Mouse (Mus musculus): ENCODE results near the gene Arid3a. TPM values are rescaled to one million over a fixed set of nuclear protein-coding genes. Genes with fewer than 3 reads are reported as not detected.

Arid3a gene
- 12.7 TPM for polyA plus RNA-seq (2017; shearing (Covaris generic))

DNA sequence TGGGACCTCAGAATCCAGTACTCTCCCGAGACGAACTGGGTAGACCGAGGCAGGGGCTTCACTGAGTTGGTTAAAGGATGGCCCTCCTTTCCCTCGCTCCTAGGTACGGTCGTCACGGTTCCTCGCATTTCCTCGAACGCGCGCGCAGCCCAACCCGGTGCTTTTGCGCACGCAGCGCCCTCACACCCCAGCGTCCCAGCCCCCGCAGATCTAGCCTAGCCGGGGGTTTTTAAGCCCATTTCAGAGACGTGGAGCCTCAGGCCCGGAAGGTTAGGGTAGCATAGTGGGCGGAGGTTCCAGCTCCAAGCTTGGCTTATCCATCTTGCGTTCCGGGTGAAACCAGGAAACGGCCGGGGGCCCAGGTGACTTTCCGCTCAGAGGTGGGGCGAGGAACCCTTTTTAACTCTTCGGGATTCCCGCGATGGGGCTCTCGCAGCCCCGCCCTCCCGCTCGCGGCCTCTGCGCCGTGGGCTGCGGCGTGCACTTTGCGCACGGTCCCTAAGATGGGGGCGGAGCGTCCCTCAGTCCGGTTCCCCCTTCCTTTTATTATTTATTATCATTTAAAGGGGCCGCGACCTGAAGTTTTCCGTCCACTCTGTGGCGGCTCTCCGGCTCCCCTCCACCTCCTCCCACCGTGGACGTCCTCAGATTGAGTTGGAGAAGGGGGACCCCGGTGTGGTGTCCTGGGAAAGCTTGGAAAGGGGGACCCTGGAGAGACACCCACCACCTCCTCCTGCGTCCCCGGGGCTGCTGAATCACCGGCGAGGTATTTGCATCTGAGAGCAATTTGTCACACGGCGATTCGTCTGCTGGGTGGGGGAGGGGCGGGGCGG lies at the start of gene Arid3a:
Arid3a (plus strand) TSS at position 553 of the 833 bp plus-strand sequence.

DNA sequence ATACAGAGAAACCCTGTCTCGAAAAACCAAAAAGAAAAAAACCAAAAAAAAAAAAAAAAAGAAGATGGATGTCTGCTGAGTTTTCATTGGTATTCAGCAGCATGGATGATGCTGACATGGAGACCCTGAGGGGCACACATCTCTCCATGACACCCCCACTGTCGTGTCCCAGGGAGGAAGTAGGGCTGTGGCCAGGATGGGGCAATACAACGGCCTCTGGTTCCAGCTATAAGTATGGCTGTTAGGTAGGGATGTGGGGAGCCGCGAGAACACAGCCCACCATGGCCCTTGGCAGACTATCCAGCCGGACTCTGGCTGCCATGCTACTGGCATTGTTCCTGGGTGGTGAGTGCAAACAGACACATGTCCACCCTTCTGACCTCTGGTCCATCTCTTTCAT lies 40.8 kb upstream of the Arid3a start, which contains the start of gene Elane:
Elane (plus strand) TSS at position 194 of the 400 bp plus-strand sequence.

DNA sequence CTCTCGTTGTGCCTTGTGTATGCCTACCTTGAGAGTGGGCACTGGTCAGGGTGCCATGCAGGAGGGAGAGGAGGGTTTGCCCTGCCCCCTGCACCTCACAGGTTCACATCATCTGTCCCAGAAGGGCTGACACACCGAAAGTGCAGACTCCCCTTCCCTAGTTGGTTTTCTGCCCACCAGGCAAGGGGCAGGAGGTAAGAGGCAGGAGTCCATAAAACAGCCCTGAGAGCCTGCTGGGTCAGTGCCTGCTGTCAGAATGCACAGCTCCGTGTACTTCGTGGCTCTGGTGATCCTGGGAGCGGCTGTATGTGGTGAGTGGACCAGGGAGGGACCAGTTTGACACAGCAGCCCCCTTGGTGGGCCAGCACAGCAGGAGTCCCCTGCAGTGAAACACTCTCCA lies 36.2 kb upstream of the Arid3a start, which contains the start of gene Cfd:
Cfd (plus strand) TSS at position 184 of the 400 bp plus-strand sequence.

DNA sequence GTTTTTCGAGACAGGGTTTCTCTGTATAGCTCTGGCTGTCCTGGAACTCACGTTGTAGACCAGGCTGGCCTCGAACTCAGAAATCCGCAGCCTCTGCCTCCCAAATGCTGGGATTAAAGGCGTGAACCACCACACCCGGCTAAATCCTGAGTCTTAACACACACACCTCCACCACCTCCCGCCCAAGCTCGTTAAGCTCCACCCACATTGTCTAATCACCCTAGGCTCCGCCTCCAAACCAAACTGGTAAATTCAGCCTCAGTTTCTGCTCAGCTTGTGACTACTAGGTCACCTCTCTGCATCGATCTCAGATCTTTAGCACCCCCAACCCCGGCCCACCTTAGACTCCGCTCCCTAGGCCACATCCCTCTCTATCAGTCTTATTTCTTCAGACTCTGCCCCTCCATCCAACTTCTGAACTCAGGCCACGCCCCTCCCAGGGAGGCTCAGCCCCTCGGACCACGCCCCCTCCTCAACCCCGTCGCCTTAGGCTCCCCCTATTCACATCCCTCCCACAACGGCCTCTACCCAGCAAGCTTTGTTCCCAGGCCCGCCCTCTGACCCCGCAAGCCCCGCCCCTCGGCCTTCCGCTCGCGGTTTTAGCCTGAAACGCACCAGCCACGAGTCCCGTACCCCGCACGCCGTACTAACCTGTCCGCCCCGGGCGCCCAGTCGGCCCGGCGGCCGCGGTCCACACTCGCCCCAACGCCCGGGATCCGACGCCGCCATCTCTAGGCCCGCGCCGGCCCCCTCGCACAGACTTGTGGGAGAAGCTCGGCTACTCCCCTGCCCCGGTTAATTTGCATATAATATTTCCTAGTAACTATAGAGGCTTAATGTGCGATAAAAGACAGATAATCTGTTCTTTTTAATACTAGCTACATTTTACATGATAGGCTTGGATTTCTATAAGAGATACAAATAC lies 18.4 kb upstream of the Arid3a start, which contains the start of gene Med16:
Med16 (minus strand) TSS at position 757 of the 925 bp plus-strand sequence.

DNA sequence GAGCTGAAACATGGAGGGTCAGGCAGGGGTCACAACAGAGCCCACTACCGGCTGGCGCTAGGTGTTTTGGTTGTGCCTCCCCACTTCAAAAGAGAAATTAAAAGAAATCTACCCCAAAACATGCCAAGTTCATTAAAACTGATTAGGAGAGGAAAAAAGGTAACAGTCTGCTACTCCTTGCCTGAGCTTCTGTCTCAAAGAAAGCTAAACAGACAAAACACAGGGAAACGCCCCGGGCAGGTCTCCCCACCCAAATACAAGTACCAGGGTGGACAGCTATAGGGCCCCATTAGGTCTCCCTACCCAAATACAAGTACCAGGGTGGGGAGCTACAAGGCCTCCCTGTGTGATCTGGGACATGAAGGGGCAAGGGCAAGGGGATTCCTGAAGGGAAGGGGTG lies 16.3 kb upstream of the Arid3a start, which contains the start of gene Gm26602:
Gm26602 (plus strand) TSS at position 301 of the 400 bp plus-strand sequence.

DNA sequence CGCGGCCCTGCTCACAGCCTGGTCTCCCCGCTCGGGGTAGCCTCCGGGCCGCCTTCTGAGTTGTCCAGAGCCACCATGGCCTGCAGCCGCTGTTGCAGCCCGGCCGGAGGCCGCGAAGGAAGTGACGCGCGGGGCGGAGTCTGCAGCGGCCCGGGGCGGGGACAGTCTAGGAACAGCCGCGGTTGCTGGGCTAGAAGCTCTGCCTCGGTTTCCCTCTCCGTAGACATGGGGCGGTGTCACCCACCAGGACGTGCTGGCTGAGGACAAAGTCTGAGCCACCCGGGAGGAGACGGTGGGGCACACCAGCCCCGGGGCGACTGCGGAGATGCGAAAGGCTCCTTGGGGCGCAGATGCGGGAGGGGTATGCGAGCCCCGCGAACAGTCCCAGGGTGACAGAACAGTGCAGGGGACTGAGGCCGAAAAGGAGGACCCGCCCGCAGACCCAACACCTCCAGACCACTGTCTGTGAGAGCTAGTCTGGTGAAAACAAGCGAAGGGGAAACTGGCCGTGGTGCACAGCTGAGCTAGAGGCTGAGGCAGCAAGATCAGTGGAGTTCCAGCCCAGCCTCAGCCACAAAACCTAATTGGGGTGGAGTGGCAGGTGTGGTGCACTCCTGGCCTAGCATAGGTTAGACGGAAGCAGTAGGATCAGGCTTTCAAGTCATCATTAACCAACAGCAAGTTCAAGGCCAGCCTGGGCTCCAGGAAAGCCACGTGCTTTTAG lies 9.9 kb upstream of the Arid3a start, which contains the start of gene Kiss1r:
Kiss1r (plus strand) TSS at position 164 of the 724 bp plus-strand sequence.

DNA sequence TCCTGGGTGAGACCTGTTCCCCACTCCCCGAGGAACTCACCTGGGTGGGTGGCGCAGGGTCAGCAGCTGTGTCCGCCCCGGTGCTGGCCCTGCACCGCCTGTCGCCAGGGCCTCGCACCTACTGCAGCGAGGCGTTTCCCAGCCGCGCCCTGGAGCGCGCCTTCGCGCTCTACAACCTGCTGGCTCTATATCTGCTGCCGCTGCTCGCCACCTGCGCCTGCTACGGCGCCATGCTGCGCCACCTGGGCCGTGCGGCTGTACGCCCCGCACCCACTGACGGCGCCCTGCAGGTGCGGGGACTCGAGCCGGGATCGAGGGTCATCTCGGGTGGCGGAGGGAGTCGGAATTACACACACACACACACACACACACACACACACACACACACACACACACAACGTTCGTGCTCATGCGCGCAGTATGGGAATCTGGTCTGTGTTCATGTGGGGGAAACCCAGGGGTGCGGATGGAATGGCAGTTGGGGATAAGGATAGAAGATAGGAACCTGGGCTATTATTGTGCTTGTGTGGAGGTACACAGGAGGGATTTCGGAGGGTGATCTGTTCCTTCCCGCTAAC lies 5.8 kb upstream of the Arid3a start, which contains the start of gene R3hdm4:
R3hdm4 (minus strand) TSS at position 251 of the 578 bp plus-strand sequence.

DNA sequence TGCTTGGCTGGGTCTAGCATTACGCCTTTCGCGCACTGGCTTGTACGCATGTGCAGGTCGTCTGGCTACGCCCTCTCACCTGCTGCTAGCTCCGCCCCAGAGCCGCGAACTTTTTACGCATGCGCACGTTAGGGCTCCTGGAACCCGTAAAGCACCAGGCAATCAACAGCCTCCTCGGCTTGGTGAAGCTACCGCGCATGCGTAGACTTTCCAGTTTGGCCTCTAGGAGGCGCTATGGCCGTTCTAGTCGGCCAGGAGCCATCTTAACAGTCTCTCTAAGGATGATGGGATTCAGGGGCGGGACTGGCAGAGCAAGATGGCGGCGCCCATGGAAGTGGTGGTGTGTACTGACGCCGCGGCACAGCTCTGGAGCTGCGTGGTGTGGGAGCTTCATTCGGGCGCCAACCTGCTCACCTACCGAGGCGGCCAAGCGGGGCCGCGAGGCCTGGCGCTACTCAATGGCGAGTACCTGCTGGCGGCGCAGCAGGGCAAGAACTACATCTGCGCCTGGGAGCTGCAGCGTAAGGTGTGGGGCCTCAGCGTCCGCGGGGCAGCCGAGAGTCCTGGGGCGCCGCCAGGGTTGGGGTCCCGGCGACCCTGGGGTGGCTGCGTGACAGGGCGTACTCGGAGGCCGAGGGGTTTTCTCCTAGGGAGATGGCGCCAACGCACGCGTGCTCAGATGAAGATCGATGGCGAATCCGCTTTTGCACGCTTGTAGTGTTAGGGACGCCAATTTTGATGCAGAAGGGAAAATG lies 33.2 kb downstream of the Arid3a start, which contains the start of gene Wdr18:
Wdr18 (plus strand) TSS at position 306 of the 755 bp plus-strand sequence.

DNA sequence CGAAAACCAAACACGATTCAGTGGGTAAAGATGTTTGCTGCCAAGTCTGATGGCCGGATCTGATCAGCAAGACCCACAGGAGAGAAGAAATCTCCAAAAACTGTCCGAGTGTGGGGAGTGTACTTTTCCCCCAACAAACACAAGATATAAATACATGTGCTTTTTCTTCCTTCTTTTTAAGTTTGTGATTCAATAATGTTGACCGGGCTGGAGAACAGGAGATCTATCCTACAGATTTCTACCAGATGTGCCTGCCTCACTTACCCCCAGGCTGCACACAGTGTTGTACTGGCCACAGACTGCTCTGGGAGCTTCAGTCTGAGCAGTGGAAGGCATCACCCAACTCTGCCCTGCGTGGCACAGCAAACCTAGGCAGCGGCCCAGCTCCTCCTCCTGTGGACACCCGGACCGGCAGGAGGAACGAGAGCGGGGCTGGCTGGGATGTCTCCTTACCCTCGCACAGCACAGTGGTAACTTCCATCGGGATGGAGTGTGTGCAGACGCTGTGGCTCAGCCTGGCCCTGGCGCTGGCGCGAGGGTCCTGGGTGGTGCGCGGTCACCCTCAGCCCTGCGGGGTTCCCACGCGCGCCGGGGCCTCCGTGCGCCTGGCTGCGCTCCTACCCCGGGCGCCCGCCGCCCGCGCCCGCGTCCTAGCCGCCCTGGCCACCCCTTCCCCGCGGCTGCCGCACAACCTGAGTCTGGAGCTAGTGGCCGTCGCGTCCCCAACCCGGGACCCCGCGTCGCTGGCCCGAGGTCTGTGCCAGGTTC lies 43.8 kb downstream of the Arid3a start, which contains the start of gene Grin3b:
Grin3b (plus strand) TSS at position 301 of the 768 bp plus-strand sequence.

DNA sequence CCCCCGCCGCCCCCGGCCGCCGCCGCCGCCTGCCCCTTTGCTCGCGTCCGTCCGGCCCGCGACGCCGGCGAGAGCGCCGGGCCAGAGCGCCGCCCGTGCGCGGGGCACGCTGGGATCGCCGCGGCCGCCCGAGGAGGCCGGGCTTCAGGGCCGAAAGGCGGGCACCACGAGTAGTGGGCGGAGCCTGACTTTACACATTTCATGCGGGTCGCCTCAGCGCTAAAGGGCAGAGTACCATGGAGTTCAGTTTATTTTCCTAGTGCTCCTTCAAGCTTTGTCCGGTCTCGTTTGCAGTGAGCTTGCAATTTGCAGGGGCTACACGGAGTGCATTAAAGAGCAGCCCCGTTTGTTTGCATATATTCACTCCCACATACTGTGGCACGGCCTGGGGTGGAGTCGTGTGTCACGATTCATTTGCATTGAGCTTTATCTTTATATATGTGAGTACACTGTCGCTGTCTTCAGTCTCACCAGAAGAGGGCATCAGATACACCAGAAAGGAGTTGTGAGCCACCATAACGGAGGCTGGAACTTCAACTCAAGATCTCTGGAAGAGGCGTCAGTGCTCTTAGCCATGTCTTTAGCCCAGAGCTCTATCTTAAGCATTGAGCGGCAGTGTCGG lies 57.5 kb downstream of the Arid3a start, which contains the start of gene Tmem259:
Tmem259 (minus strand) TSS at position 136 of the 622 bp plus-strand sequence.

DNA sequence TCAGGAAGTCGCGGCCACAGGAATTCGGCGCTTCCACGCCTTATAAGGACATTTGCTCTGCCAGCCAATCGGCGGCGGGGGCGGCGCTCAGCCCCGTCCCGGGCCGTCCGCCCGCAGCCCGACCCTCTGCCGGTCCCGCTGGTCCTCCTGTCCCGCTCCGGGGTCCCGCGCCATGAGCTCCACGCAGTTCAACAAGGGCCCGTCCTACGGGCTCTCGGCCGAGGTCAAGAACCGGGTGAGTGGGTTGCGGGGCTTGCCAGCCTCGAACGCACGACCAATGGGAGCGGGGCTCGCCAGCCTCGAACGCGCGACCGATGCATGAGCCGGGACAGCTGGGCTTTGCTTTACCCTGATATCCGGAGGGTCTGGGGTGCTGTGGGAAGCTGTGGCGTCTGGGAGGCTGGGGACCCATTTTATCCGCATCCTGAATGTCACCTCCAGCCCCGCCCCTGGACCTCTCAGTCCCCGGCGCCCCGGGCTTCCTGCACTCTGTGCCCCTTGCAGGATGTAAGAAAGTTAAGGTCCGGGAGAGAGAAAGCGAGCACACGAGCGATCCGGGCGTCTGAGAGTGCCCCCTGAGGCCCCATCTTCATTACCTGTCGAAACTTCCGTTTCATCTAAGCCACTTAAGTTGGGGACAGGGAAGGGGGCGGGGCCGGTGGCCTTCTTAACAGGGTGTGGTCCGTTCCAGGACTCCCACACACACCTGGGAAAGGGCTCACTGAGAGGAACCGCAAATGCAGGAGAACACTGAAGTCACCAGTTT lies 61.8 kb downstream of the Arid3a start, which contains the start of gene Cnn2:
Cnn2 (plus strand) TSS at position 79 of the 766 bp plus-strand sequence.

DNA sequence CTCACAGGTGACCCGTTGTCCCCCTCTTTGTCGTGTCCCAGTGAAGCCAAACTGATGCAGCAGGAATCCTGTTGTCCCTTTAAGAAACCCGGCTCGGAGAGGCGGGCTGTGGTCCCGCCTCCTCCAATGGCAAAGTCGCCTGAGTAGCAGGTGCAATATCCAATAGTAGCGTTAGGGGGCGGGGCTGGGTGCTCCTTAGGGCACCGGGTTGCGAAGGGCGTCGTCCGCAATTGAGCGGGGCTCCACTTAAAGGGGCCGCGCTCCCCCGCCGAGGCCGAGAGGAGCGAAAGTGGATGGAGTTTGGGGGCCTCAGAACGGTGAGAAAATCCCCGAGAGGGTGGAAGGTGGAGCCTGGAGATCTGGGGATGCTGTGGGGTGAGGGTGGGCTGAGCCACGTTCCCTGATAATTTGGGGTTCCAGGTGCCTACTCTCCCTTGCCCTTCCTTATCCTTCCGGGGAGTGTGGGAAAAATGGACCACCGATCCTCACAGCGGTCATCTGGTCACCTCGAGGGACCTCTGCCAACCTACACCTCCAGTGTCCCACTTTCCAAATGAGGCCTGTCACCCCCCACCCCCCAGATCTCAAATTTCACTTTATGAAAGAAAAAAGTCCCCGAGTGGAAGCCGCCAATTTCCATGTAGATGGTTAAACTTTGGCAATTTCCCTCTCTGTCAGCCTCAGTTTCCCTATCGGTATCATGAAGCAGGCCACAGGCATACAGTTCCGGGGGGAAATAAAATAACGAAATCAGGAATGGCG lies 69.6 kb downstream of the Arid3a start, which contains the start of gene Abca7:
Abca7 (plus strand) TSS at position 223 of the 762 bp plus-strand sequence.

Other genes starting within 250 kb of the Arid3a start
- 14.7 TPM for gene Cdc34, start 244.8 kb upstream of the Arid3a start, polyA plus RNA-seq (2017; shearing (Covaris generic))
- gene Gzmm, start 238.0 kb upstream of the Arid3a start, polyA plus RNA-seq (2017; shearing (Covaris generic)): 0.71 TPM
- gene Bsg, start 222.6 kb upstream of the Arid3a start, polyA plus RNA-seq (2017; shearing (Covaris generic)): 281 TPM
- not detected for gene Hcn2, start 210.4 kb upstream of the Arid3a start, polyA plus RNA-seq (2017; shearing (Covaris generic))
- 46.0 TPM for gene Polrmt, start 180.5 kb upstream of the Arid3a start, polyA plus RNA-seq (2017; shearing (Covaris generic))
- gene Fgf22, start 172.0 kb upstream of the Arid3a start, polyA plus RNA-seq (2017; shearing (Covaris generic)): not detected
- 5.1 TPM for gene Rnf126, start 160.1 kb upstream of the Arid3a start, polyA plus RNA-seq (2017; shearing (Covaris generic))
- gene Fstl3, start 149.8 kb upstream of the Arid3a start, polyA plus RNA-seq (2017; shearing (Covaris generic)): 0.68 TPM
- not detected for gene Prss57, start 136.1 kb upstream of the Arid3a start, polyA plus RNA-seq (2017; shearing (Covaris generic))
- gene Palm, start 133.5 kb upstream of the Arid3a start, polyA plus RNA-seq (2017; shearing (Covaris generic)): 0.38 TPM
- not detected for gene Misp, start 106.1 kb upstream of the Arid3a start, polyA plus RNA-seq (2017; shearing (Covaris generic))
- 322 TPM for gene Ptbp1, start 72.6 kb upstream of the Arid3a start, polyA plus RNA-seq (2017; shearing (Covaris generic))
- gene Prtn3, start 52.6 kb upstream of the Arid3a start, polyA plus RNA-seq (2017; shearing (Covaris generic)): not detected
- 3.9 TPM for gene Plppr3, start 52.4 kb upstream of the Arid3a start, polyA plus RNA-seq (2017; shearing (Covaris generic))
- gene Elane, start 40.8 kb upstream of the Arid3a start, polyA plus RNA-seq (2017; shearing (Covaris generic)): not detected
- not detected for gene Cfd, start 36.2 kb upstream of the Arid3a start, polyA plus RNA-seq (2017; shearing (Covaris generic))
- 20.7 TPM for gene Med16, start 18.1 kb upstream of the Arid3a start, polyA plus RNA-seq (2017; shearing (Covaris generic))
- gene Gm26602, start 16.2 kb upstream of the Arid3a start, polyA plus RNA-seq (2017; shearing (Covaris generic)): 15.2 TPM
- gene Kiss1r, start 10.1 kb upstream of the Arid3a start, polyA plus RNA-seq (2017; shearing (Covaris generic)): 0.28 TPM
- 208 TPM for gene R3hdm4, start 5.8 kb upstream of the Arid3a start, polyA plus RNA-seq (2017; shearing (Covaris generic))
- 78.4 TPM for gene Wdr18, start 33.1 kb downstream of the Arid3a start, polyA plus RNA-seq (2017; shearing (Covaris generic))
- gene Grin3b, start 43.7 kb downstream of the Arid3a start, polyA plus RNA-seq (2017; shearing (Covaris generic)): not detected
- 6.6 TPM for gene Tmem259, start 57.3 kb downstream of the Arid3a start, polyA plus RNA-seq (2017; shearing (Covaris generic))
- gene Cnn2, start 61.5 kb downstream of the Arid3a start, polyA plus RNA-seq (2017; shearing (Covaris generic)): 1,121 TPM
- 76.2 TPM for gene Abca7, start 69.5 kb downstream of the Arid3a start, polyA plus RNA-seq (2017; shearing (Covaris generic))
- gene Arhgap45, start 89.6 kb downstream of the Arid3a start, polyA plus RNA-seq (2017; shearing (Covaris generic)): 886 TPM
- 193 TPM for gene Polr2e, start 112.8 kb downstream of the Arid3a start, polyA plus RNA-seq (2017; shearing (Covaris generic))
- gene Gpx4, start 120.1 kb downstream of the Arid3a start, polyA plus RNA-seq (2017; shearing (Covaris generic)): 519 TPM
- 66.2 TPM for gene Sbno2, start 178.5 kb downstream of the Arid3a start, polyA plus RNA-seq (2017; shearing (Covaris generic))
- 13.7 TPM for gene Stk11, start 188.8 kb downstream of the Arid3a start, polyA plus RNA-seq (2017; shearing (Covaris generic))
- 476 TPM for gene Atp5d, start 211.6 kb downstream of the Arid3a start, polyA plus RNA-seq (2017; shearing (Covaris generic))
- 2.1 TPM for gene Cbarp, start 213.8 kb downstream of the Arid3a start, polyA plus RNA-seq (2017; shearing (Covaris generic))
- gene Midn, start 221.2 kb downstream of the Arid3a start, polyA plus RNA-seq (2017; shearing (Covaris generic)): 3.1 TPM
- 100 TPM for gene Cirbp, start 238.9 kb downstream of the Arid3a start, polyA plus RNA-seq (2017; shearing (Covaris generic))
- 31.4 TPM for gene 1600002K03Rik, start 245.9 kb downstream of the Arid3a start, polyA plus RNA-seq (2017; shearing (Covaris generic))

Measured in activated CD4-positive, CD25-positive, alpha-beta regulatory T cell, adult 9 weeks (primary cell).